Mouse (Mus musculus): ENCODE data around the gene Aadacl3. TPM values are rescaled to one million over a fixed set of nuclear protein-coding genes. Genes with fewer than 3 reads are reported as not detected.

Gene Aadacl3
- not detected for total RNA-seq (2021)
- long read RNA-seq, experiment 1: 0 reads
- long read RNA-seq, experiment 2: 0 reads

- intact Hi-C loops (cut with DNase I): no loop called here
- DNase-seq (ENCODE audit: low spot score in 2 of 2): no peak
Observed at GRCm38 (mm10) chr4:144463656-144464055, at the start of gene Aadacl3. Gene Aadacl3 (minus strand): TSS chr4:144463756.

- no peak for DNase-seq (ENCODE audit: low spot score in 2 of 2)
- intact Hi-C loops (cut with DNase I): no loop called here
Observed at GRCm38 (mm10) chr4:144506518-144506917, 43.0 kb upstream of the Aadacl3 start.

- DNase-seq (ENCODE audit: low spot score in 2 of 2): no peak
- intact Hi-C loops (cut with DNase I): no loop called here
Observed at GRCm38 (mm10) chr4:144493331-144493730, 29.8 kb upstream of the Aadacl3 start.

GRCm38 (mm10) chr4:144468091-144468490, 4.5 kb upstream of the Aadacl3 start:
- intact Hi-C loops (cut with DNase I): no loop called here
- no peak for DNase-seq (ENCODE audit: low spot score in 2 of 2)

- intact Hi-C loops (cut with DNase I): no loop called here
Observed at GRCm38 (mm10) chr4:144465206-144465605, 1.6 kb upstream of the Aadacl3 start.

GRCm38 (mm10) chr4:144453217-144453616, 10.3 kb downstream of the Aadacl3 start, which contains the start of gene Gm9944:
Gene Gm9944 (minus strand): TSS chr4:144453317.
- no peak for DNase-seq (ENCODE audit: low spot score in 2 of 2)
- intact Hi-C loops (cut with DNase I): no loop called here

More at GRCm38 (mm10) chr4:144465206-144465605, 1.6 kb upstream of the Aadacl3 start:
- DNase-seq (ENCODE audit: low spot score in 2 of 2): no peak

- intact Hi-C loops (cut with DNase I): no loop called here
- no peak for DNase-seq (ENCODE audit: low spot score in 2 of 2)
Observed at GRCm38 (mm10) chr4:144448546-144448945, 15.0 kb downstream of the Aadacl3 start.

GRCm38 (mm10) chr4:144441582-144441981, 22.0 kb downstream of the Aadacl3 start:
- no peak for DNase-seq (ENCODE audit: low spot score in 2 of 2)
- intact Hi-C loops (cut with DNase I): no loop called here

- intact Hi-C loops (cut with DNase I): no loop called here
- no peak for DNase-seq (ENCODE audit: low spot score in 2 of 2)
Observed at GRCm38 (mm10) chr4:144441095-144441494, 22.5 kb downstream of the Aadacl3 start.

GRCm38 (mm10) chr4:144438672-144439071, 24.9 kb downstream of the Aadacl3 start, which contains the start of gene 1700012P22Rik:
Gene 1700012P22Rik (minus strand): TSS chr4:144438772.
- DNase-seq (ENCODE audit: low spot score in 2 of 2): no peak
- intact Hi-C loops (cut with DNase I): no loop called here

GRCm38 (mm10) chr4:144433216-144433615, 30.3 kb downstream of the Aadacl3 start:
- intact Hi-C loops (cut with DNase I): no loop called here
- DNase-seq (ENCODE audit: low spot score in 2 of 2): no peak

- intact Hi-C loops (cut with DNase I): no loop called here
- DNase-seq (ENCODE audit: low spot score in 2 of 2): no peak
Observed at GRCm38 (mm10) chr4:144430723-144431122, 32.8 kb downstream of the Aadacl3 start.

GRCm38 (mm10) chr4:144428868-144429267, 34.7 kb downstream of the Aadacl3 start:
- no peak for DNase-seq (ENCODE audit: low spot score in 2 of 2)
- intact Hi-C loops (cut with DNase I): no loop called here

GRCm38 (mm10) chr4:144424590-144424989, 39.0 kb downstream of the Aadacl3 start:
- no peak for DNase-seq (ENCODE audit: low spot score in 2 of 2)
- intact Hi-C loops (cut with DNase I): no loop called here

- no peak for DNase-seq (ENCODE audit: low spot score in 2 of 2)
- intact Hi-C loops (cut with DNase I): no loop called here
Observed at GRCm38 (mm10) chr4:144420644-144421043, 42.9 kb downstream of the Aadacl3 start.

GRCm38 (mm10) chr4:144408290-144408689, 55.3 kb downstream of the Aadacl3 start, which contains the start of gene Pramef12:
Gene Pramef12 (minus strand): TSS chr4:144408464.
- no peak for DNase-seq (ENCODE audit: low spot score in 2 of 2)
- intact Hi-C loops (cut with DNase I): no loop called here

- DNase-seq (ENCODE audit: low spot score in 2 of 2): no peak
- intact Hi-C loops (cut with DNase I): no loop called here
Observed at GRCm38 (mm10) chr4:144406261-144406660, 57.3 kb downstream of the Aadacl3 start.

- intact Hi-C loops (cut with DNase I): no loop called here
- no peak for DNase-seq (ENCODE audit: low spot score in 2 of 2)
Observed at GRCm38 (mm10) chr4:144404456-144405086, 59.0 kb downstream of the Aadacl3 start.
